Mouse (Mus musculus): ENCODE measurements around the gene Syvn1. TPM values are rescaled to one million over a fixed set of nuclear protein-coding genes. Genes with fewer than 3 reads are reported as not detected.
A peak's percentile ranks its signal among the peaks of the same experiment; 100 is the strongest.

Syvn1 gene
- total and polyA plus RNA-seq, 2 experiments = 7.6 to 64.7 TPM

- WGBS = 96% methylated on average over 19 of the region's 19 CpGs
- no peak overlapping the region for H3K27ac ChIP-seq (replicated peaks; ENCODE audit: insufficient read depth, low read depth, low read length)
- TF ChIP-seq CTCF (IDR thresholded peaks at IDR 0.05; ENCODE audit: low read depth, low read length) (no peak), POLR2A (IDR thresholded peaks at IDR 0.05; ENCODE audit: extremely low read depth, insufficient read depth, low read length) (no peak)
Observed at GRCm38 (mm10) chr19:6071261-6071660, 24.9 kb downstream of the Syvn1 start.

GRCm38 (mm10) chr19:6073889-6074288, 27.5 kb downstream of the Syvn1 start:
- H3K27ac ChIP-seq (replicated peaks; ENCODE audit: insufficient read depth, low read depth, low read length) = no peak overlapping the region
- no peak for DNase-seq (ENCODE audit: extremely low read depth, low read depth, low spot score)
- H3K4me1 ChIP-seq (ENCODE audit: control insufficient read depth, insufficient read depth, low read length) = peaks cover 5% of the 10 kb centered on the region
- no peak overlapping the region for H3K9ac ChIP-seq (ENCODE audit: low read depth, low read length)
- WGBS = 90% methylated on average over 5 of the region's 5 CpGs
- H3K79me2 ChIP-seq (ENCODE audit: control insufficient read depth, insufficient read depth, low read length) = peaks cover 6% of the 10 kb centered on the region; the same call in 1 of the 2 replicates
- H3K4me3 ChIP-seq (ENCODE audit: insufficient read depth, low read depth, low read length) = no peak overlapping the region
- TF ChIP-seq CTCF (IDR thresholded peaks at IDR 0.05; ENCODE audit: low read depth, low read length) = no peak
- TF ChIP-seq POLR2A (IDR thresholded peaks at IDR 0.05; ENCODE audit: extremely low read depth, insufficient read depth, low read length) = no peak
- no peaks in the 10 kb centered on the region for H3K27me3 ChIP-seq (ENCODE audit: control insufficient read depth, insufficient read depth, low read length)
- H3K36me3 ChIP-seq (ENCODE audit: control insufficient read depth, insufficient read depth, low read length) = no peaks in the 10 kb centered on the region; the same call in 1 of the 2 replicates

More at GRCm38 (mm10) chr19:6071261-6071660, 24.9 kb downstream of the Syvn1 start:
- Histone ChIP-seq H3K27me3 (ENCODE audit: control insufficient read depth, insufficient read depth, low read length) (no peaks in the 10 kb centered on the region), H3K79me2 (ENCODE audit: control insufficient read depth, insufficient read depth, low read length) (peaks cover 7% of the 10 kb centered on the region; the same call in 1 of the 2 replicates), H3K36me3 (ENCODE audit: control insufficient read depth, insufficient read depth, low read length) (no peaks in the 10 kb centered on the region; the same call in 1 of the 2 replicates), H3K4me1 (ENCODE audit: control insufficient read depth, insufficient read depth, low read length) (peaks cover 10% of the 10 kb centered on the region), H3K4me3 (ENCODE audit: insufficient read depth, low read depth, low read length) (no peak overlapping the region), H3K9ac (ENCODE audit: low read depth, low read length) (no peak overlapping the region)
- DNase-seq (ENCODE audit: extremely low read depth, low read depth, low spot score) = no peak

- TF ChIP-seq POLR2A (IDR thresholded peaks at IDR 0.05; ENCODE audit: extremely low read depth, insufficient read depth, low read length) = no peak
- H3K36me3 ChIP-seq (ENCODE audit: control insufficient read depth, insufficient read depth, low read length) = no peaks in the 10 kb centered on the region; the same call in 1 of the 2 replicates
- under 1% methylated on average over 33 of the region's 33 CpGs for WGBS
- peak within 1 kb of the TSS; percentile 79 for H3K9ac ChIP-seq (ENCODE audit: low read depth, low read length)
- H3K79me2 ChIP-seq (ENCODE audit: control insufficient read depth, insufficient read depth, low read length) = peaks cover 6% of the 10 kb centered on the region; the same call in 1 of the 2 replicates
- no peaks in the 10 kb centered on the region for H3K27me3 ChIP-seq (ENCODE audit: control insufficient read depth, insufficient read depth, low read length)
- H3K4me1 ChIP-seq (ENCODE audit: control insufficient read depth, insufficient read depth, low read length) = peaks cover 5% of the 10 kb centered on the region
- H3K4me3 ChIP-seq (ENCODE audit: insufficient read depth, low read depth, low read length) = peak within 1 kb of the TSS; percentile 81
- DNase-seq (ENCODE audit: extremely low read depth, low read depth, low spot score) = peak; percentile 92
- peak within 1 kb of the TSS; percentile 84 for H3K27ac ChIP-seq (replicated peaks; ENCODE audit: insufficient read depth, low read depth, low read length)
Observed at GRCm38 (mm10) chr19:6076564-6077393, 30.4 kb downstream of the Syvn1 start, which contains the start of gene Vps51. Vps51 (minus strand) TSS chr19:6077231.

GRCm38 (mm10) chr19:6079983-6080480, 33.7 kb downstream of the Syvn1 start, which contains the start of gene Tmem262:
Tmem262 (plus strand) TSS chr19:6080033.
- Histone ChIP-seq H3K27ac (replicated peaks; ENCODE audit: insufficient read depth, low read depth, low read length) (no peak within 1 kb of the TSS), H3K36me3 (ENCODE audit: control insufficient read depth, insufficient read depth, low read length) (peaks cover 2% of the 10 kb centered on the region; the same call in 1 of the 2 replicates), H3K27me3 (ENCODE audit: control insufficient read depth, insufficient read depth, low read length) (no peaks in the 10 kb centered on the region), H3K4me3 (ENCODE audit: insufficient read depth, low read depth, low read length) (no peak within 1 kb of the TSS), H3K4me1 (ENCODE audit: control insufficient read depth, insufficient read depth, low read length) (peaks cover 9% of the 10 kb centered on the region), H3K79me2 (ENCODE audit: control insufficient read depth, insufficient read depth, low read length) (peaks cover 11% of the 10 kb centered on the region; the same call in 1 of the 2 replicates), H3K9ac (ENCODE audit: low read depth, low read length) (no peak within 1 kb of the TSS)
- WGBS = 90% methylated on average over 12 of the region's 12 CpGs
- DNase-seq (ENCODE audit: extremely low read depth, low read depth, low spot score) = no peak
- TF ChIP-seq POLR2A (IDR thresholded peaks at IDR 0.05; ENCODE audit: extremely low read depth, insufficient read depth, low read length) = no peak

GRCm38 (mm10) chr19:6082156-6082555, 35.8 kb downstream of the Syvn1 start, which contains the start of gene Gm28374:
Gm28374 (minus strand) TSS chr19:6082256.
- Histone ChIP-seq H3K4me1 (ENCODE audit: control insufficient read depth, insufficient read depth, low read length) (peaks cover 4% of the 10 kb centered on the region), H3K27ac (replicated peaks; ENCODE audit: insufficient read depth, low read depth, low read length) (no peak within 1 kb of the TSS), H3K27me3 (ENCODE audit: control insufficient read depth, insufficient read depth, low read length) (no peaks in the 10 kb centered on the region), H3K4me3 (ENCODE audit: insufficient read depth, low read depth, low read length) (no peak within 1 kb of the TSS), H3K9ac (ENCODE audit: low read depth, low read length) (no peak within 1 kb of the TSS), H3K79me2 (ENCODE audit: control insufficient read depth, insufficient read depth, low read length) (peaks cover 5% of the 10 kb centered on the region; the same call in 1 of the 2 replicates), H3K36me3 (ENCODE audit: control insufficient read depth, insufficient read depth, low read length) (peaks cover 2% of the 10 kb centered on the region; the same call in 1 of the 2 replicates)
- no peak for TF ChIP-seq CTCF (IDR thresholded peaks at IDR 0.05; ENCODE audit: low read depth, low read length)
- no peak for TF ChIP-seq POLR2A (IDR thresholded peaks at IDR 0.05; ENCODE audit: extremely low read depth, insufficient read depth, low read length)
- 91% methylated on average over 9 of the region's 9 CpGs for WGBS
- no peak for DNase-seq (ENCODE audit: extremely low read depth, low read depth, low spot score)

Data from liver, adult 2 months (tissue).